Mouse (Mus musculus) spleen, adult 2 months (tissue): ENCODE results near the gene Bid. TPM values are rescaled to one million over a fixed set of nuclear protein-coding genes. Genes with fewer than 3 reads are reported as not detected.

ENCODE experiments used
- DNase-seq, 2 experiments: peaks; one replicate each; pipeline versions ENCODE4 v3.0.0 to v3.0.0-alpha.2; 2012 to 2021; ENCODE audit warnings: low spot score in 2 of 2, low read depth in 1 of 2
- H3K27ac ChIP-seq: fragments of 200-500 bp; 2 replicates; pipeline ENCODE4 v1.5.1; 2012; ENCODE audit warnings: low read length, inconsistent platforms; ENCODE audit not compliant: insufficient read depth
- H3K27me3 ChIP-seq: fragments of 200-500 bp; 2 replicates; pipeline ENCODE4 v1.6.1; 2012; ENCODE audit warnings: mild to moderate bottlenecking, moderate library complexity, low read length, inconsistent platforms; ENCODE audit not compliant: control insufficient read depth, insufficient read depth
- H3K36me3 ChIP-seq: fragments of 200-500 bp; 2 replicates; pipeline ENCODE4 v1.6.1; 2012; ENCODE audit warnings: mild to moderate bottlenecking, low read length, inconsistent platforms; ENCODE audit not compliant: control insufficient read depth, insufficient read depth
- H3K4me1 ChIP-seq: fragments of 200-500 bp; 2 replicates; pipeline ENCODE4 v1.6.1; 2011; ENCODE audit warnings: inconsistent platforms; ENCODE audit not compliant: control insufficient read depth, insufficient read depth, insufficient read length
- H3K4me3 ChIP-seq: fragments of 200-500 bp; 2 replicates; pipeline ENCODE4 v1.5.1; 2011; ENCODE audit warnings: mild to moderate bottlenecking, inconsistent platforms; ENCODE audit not compliant: insufficient read depth, insufficient read length; ENCODE audit errors: extremely low read depth
- CTCF ChIP-seq: fragments of 200-500 bp; IDR thresholded peaks from 2 replicates; pipeline ENCODE4 v1.5.1; 2011; ENCODE audit warnings: mild to moderate bottlenecking, inconsistent platforms; ENCODE audit not compliant: insufficient read depth, insufficient read length, insufficient replicate concordance; ENCODE audit errors: extremely low read depth
- POLR2A ChIP-seq: fragments of 200-500 bp; IDR thresholded peaks from 2 replicates; pipeline ENCODE4 v1.6.1; 2011; ENCODE audit warnings: low read depth, low read length, inconsistent platforms
- WGBS: fragments of 180-500 bp; shearing (Covaris S2); methylation state at CpG from one replicate; pipeline ENCODE4 v1.1.7; 2018; 5-methylcytosine and 5-hydroxymethylcytosine counted together
- polyA plus RNA-seq: library from polyadenylated mRNA; depleted of rRNA; stranded (reverse); fragments of >200 nt; gene quantifications from 2 replicates; pipeline ENCODE4 v1.2.3, GENCODE M21; 2012

Gene Bid
- polyA plus RNA-seq, 1 experiment: 23.6 TPM

GRCm38 (mm10) chr6:120937104-120937617 lies 20.5 kb upstream of the Bid start:
- TF ChIP-seq CTCF: no peak
- TF ChIP-seq POLR2A: no peak
- Histone ChIP-seq H3K36me3 (no peaks in the 10 kb centered on the region), H3K27ac (no peak overlapping the region), H3K4me1 (peaks cover 3% of the 10 kb centered on the region; the same call in 1 of the 2 replicates), H3K27me3 (no peaks in the 10 kb centered on the region), H3K4me3 (no peak overlapping the region)
- 92% methylated on average over 16 of the region's 16 CpGs for WGBS
- no peak for DNase-seq

GRCm38 (mm10) chr6:120934176-120934575 lies 17.5 kb upstream of the Bid start:
- WGBS: 48% methylated on average over 4 of the region's 4 CpGs
- TF ChIP-seq CTCF (no peak), POLR2A (no peak)
- H3K27ac ChIP-seq: no peak overlapping the region
- H3K4me1 ChIP-seq: peaks cover 15% of the 10 kb centered on the region; the same call in 1 of the 2 replicates
- DNase-seq: no peak
- no peak overlapping the region for H3K4me3 ChIP-seq
- H3K36me3 ChIP-seq: no peaks in the 10 kb centered on the region
- no peaks in the 10 kb centered on the region for H3K27me3 ChIP-seq

- H3K27me3 ChIP-seq: no peaks in the 10 kb centered on the region
- peaks cover 15% of the 10 kb centered on the region; the same call in 1 of the 2 replicates for H3K4me1 ChIP-seq
- TF ChIP-seq POLR2A (no peak), CTCF (no peak)
- no peak overlapping the region for H3K27ac ChIP-seq
- H3K4me3 ChIP-seq: no peak overlapping the region
- no peaks in the 10 kb centered on the region for H3K36me3 ChIP-seq
- no peak for DNase-seq
- WGBS: 86% methylated on average over 7 of the region's 7 CpGs
Observed at GRCm38 (mm10) chr6:120933670-120934069, 17.0 kb upstream of the Bid start.

- no peaks in the 10 kb centered on the region for H3K27me3 ChIP-seq
- peaks cover 15% of the 10 kb centered on the region; the same call in 1 of the 2 replicates for H3K4me1 ChIP-seq
- no peak overlapping the region for H3K4me3 ChIP-seq
- no peak for TF ChIP-seq POLR2A
- no peak for TF ChIP-seq CTCF
- no peak for DNase-seq
- no peak overlapping the region for H3K27ac ChIP-seq
- 72% methylated on average over 12 of the region's 12 CpGs for WGBS
- H3K36me3 ChIP-seq: no peaks in the 10 kb centered on the region
Observed at GRCm38 (mm10) chr6:120932597-120932996, 15.9 kb upstream of the Bid start.

- Histone ChIP-seq H3K27me3 (no peaks in the 10 kb centered on the region), H3K27ac (no peak overlapping the region), H3K36me3 (no peaks in the 10 kb centered on the region), H3K4me3 (no peak overlapping the region), H3K4me1 (peaks cover 15% of the 10 kb centered on the region; the same call in 1 of the 2 replicates)
- 41% methylated on average over 6 of the region's 6 CpGs for WGBS
- TF ChIP-seq POLR2A (no peak), CTCF (no peak)
- DNase-seq: peak in 1 of 2 experiments; percentile 30
Observed at GRCm38 (mm10) chr6:120930450-120931306, 14.0 kb upstream of the Bid start.

- no peak for DNase-seq
- WGBS: 81% methylated on average over 1 of the region's 1 CpGs
Observed at GRCm38 (mm10) chr6:120929421-120929820, 12.8 kb upstream of the Bid start.

GRCm38 (mm10) chr6:120927765-120928164 lies 11.1 kb upstream of the Bid start:
- no peak for DNase-seq
- TF ChIP-seq CTCF: no peak
- no peak for TF ChIP-seq POLR2A
- H3K36me3 ChIP-seq: no peaks in the 10 kb centered on the region
- WGBS: 78% methylated on average over 3 of the region's 3 CpGs
- H3K4me3 ChIP-seq: no peak overlapping the region
- H3K27ac ChIP-seq: no peak overlapping the region
- no peaks in the 10 kb centered on the region for H3K27me3 ChIP-seq
- peaks cover 13% of the 10 kb centered on the region; the same call in 1 of the 2 replicates for H3K4me1 ChIP-seq

More at GRCm38 (mm10) chr6:120929421-120929820, 12.8 kb upstream of the Bid start:
- Histone ChIP-seq H3K27me3 (no peaks in the 10 kb centered on the region), H3K27ac (no peak overlapping the region), H3K4me1 (peaks cover 15% of the 10 kb centered on the region; the same call in 1 of the 2 replicates), H3K36me3 (no peaks in the 10 kb centered on the region), H3K4me3 (no peak overlapping the region)
- TF ChIP-seq CTCF: no peak
